Mouse (Mus musculus) ES-Bruce4 (cell line): ENCODE data around the gene Snx25.

ENCODE experiments used
- CTCF ChIP-seq: IDR thresholded peaks from one replicate; pipeline ENCODE4 v1.8.1; 2011; ENCODE audit warnings: low read depth, low read length
- EP300 ChIP-seq: IDR thresholded peaks from 2 replicates; pipeline ENCODE4 v1.6.1; 2011; ENCODE audit warnings: low read depth, low read length; ENCODE audit not compliant: insufficient read depth
- POLR2A ChIP-seq: IDR thresholded peaks from one replicate; pipeline ENCODE4 v1.8.1; 2011; ENCODE audit warnings: low read length; ENCODE audit not compliant: insufficient read depth

DNA sequence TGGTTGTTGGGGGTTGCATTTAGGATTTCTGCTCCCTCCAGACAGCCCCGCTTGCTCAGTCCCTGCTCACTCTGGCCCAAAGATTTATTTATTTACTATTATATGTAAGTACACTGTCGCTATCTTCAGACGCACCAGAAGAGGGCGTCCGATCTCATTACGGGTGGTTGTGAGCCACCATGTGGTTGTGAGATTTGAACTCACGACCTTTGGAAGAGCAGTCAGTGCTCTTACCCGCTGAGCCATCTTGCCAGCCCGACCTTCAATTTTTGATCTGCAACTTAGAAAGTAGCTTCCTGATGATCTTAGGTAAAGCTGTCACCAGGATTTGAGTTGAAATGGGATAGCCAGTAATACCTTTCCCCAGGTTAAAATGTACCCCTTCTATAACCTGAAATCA is 2.2 kb downstream of the Snx25 start:
- TF ChIP-seq CTCF (peak; percentile 15), EP300 (no peak), POLR2A (no peak)
